Mouse (Mus musculus) G1E-ER4 (cell line): ENCODE data around the gene Hypk. TPM values are rescaled to one million over a fixed set of nuclear protein-coding genes. Genes with fewer than 3 reads are reported as not detected.

Source experiments
- GATA1 ChIP-seq: IDR thresholded peaks from one replicate; pipeline ENCODE4 v1.8.0; 2012; ENCODE audit warnings: low read length, inconsistent platforms
- polyA plus RNA-seq: library from polyadenylated mRNA; stranded (reverse); fragments of >175 nt; gene quantifications from 2 replicates; pipeline ENCODE4 v1.2.3, GENCODE M21; 2012

The Hypk gene
- polyA plus RNA-seq: 176 and 206 TPM in 2 replicates

GRCm38 (mm10) chr2:121452990-121453389 lies at the start of gene Hypk:
Gene Hypk (plus strand): TSS chr2:121453290.
- no peak for TF ChIP-seq GATA1

- no peak for TF ChIP-seq GATA1
Observed at GRCm38 (mm10) chr2:121403296-121403695, 49.8 kb upstream of the Hypk start.

- no peak for TF ChIP-seq GATA1
Observed at GRCm38 (mm10) chr2:121408160-121408559, 44.9 kb upstream of the Hypk start.

GRCm38 (mm10) chr2:121412843-121413386 lies 40.2 kb upstream of the Hypk start:
- TF ChIP-seq GATA1: no peak

- no peak for TF ChIP-seq GATA1
Observed at GRCm38 (mm10) chr2:121413387-121414042, 39.6 kb upstream of the Hypk start, which contains the start of the genes Pdia3 and Catsper2. Gene Pdia3 (plus strand): TSS chr2:121413775. Gene Catsper2 (minus strand): TSS chr2:121413792.

- TF ChIP-seq GATA1: no peak
Observed at GRCm38 (mm10) chr2:121414139-121414685, 38.9 kb upstream of the Hypk start.

GRCm38 (mm10) chr2:121415103-121415502 lies 38.0 kb upstream of the Hypk start:
- no peak for TF ChIP-seq GATA1

GRCm38 (mm10) chr2:121415591-121415990 lies 37.5 kb upstream of the Hypk start:
- TF ChIP-seq GATA1: no peak

- TF ChIP-seq GATA1: no peak
Observed at GRCm38 (mm10) chr2:121416356-121416755, 36.7 kb upstream of the Hypk start.

- no peak for TF ChIP-seq GATA1
Observed at GRCm38 (mm10) chr2:121418476-121418875, 34.6 kb upstream of the Hypk start.

- TF ChIP-seq GATA1: no peak
Observed at GRCm38 (mm10) chr2:121423166-121423565, 29.9 kb upstream of the Hypk start.

- TF ChIP-seq GATA1: no peak
Observed at GRCm38 (mm10) chr2:121425890-121426289, 27.2 kb upstream of the Hypk start.

- TF ChIP-seq GATA1: no peak
Observed at GRCm38 (mm10) chr2:121434854-121435253, 18.2 kb upstream of the Hypk start.

- TF ChIP-seq GATA1: no peak
Observed at GRCm38 (mm10) chr2:121439746-121440145, 13.3 kb upstream of the Hypk start.

- TF ChIP-seq GATA1: no peak
Observed at GRCm38 (mm10) chr2:121440834-121441605, 12.1 kb upstream of the Hypk start.

- TF ChIP-seq GATA1: no peak
Observed at GRCm38 (mm10) chr2:121441800-121442199, 11.3 kb upstream of the Hypk start.
